Mouse (Mus musculus) retina, adult 2 months (tissue): ENCODE measurements around the gene Ptprk.

ENCODE experiments used
- DNase-seq: peaks from one replicate; pipeline ENCODE4 v3.0.0-alpha.2; 2012; ENCODE audit warnings: low read depth, low spot score

Gene Ptprk

GRCm38 (mm10) chr10:28408980-28409379, 334.4 kb downstream of the Ptprk start:
- DNase-seq: no peak

GRCm38 (mm10) chr10:28414823-28415222, 340.2 kb downstream of the Ptprk start:
- DNase-seq: no peak

GRCm38 (mm10) chr10:28422622-28423021, 348.0 kb downstream of the Ptprk start:
- DNase-seq: no peak

GRCm38 (mm10) chr10:28425371-28425770, 350.8 kb downstream of the Ptprk start:
- no peak for DNase-seq

- no peak for DNase-seq
These were observed 361.5 kb downstream of the Ptprk start for GRCm38 (mm10) chr10:28436084-28436483.

GRCm38 (mm10) chr10:28449853-28450252, 375.2 kb downstream of the Ptprk start:
- DNase-seq: no peak

- DNase-seq: no peak
These were observed 376.0 kb downstream of the Ptprk start for GRCm38 (mm10) chr10:28450642-28451041.

- DNase-seq: no peak
These were observed 383.4 kb downstream of the Ptprk start for GRCm38 (mm10) chr10:28458027-28458426.

- DNase-seq: no peak
These were observed 385.3 kb downstream of the Ptprk start for GRCm38 (mm10) chr10:28459963-28460362.

- DNase-seq: no peak
These were observed 389.1 kb downstream of the Ptprk start for GRCm38 (mm10) chr10:28463706-28464105.

GRCm38 (mm10) chr10:28464766-28465548, 390.3 kb downstream of the Ptprk start:
- no peak for DNase-seq

- no peak for DNase-seq
These were observed 411.0 kb downstream of the Ptprk start for GRCm38 (mm10) chr10:28485574-28485973.

GRCm38 (mm10) chr10:28491006-28491405, 416.4 kb downstream of the Ptprk start:
- no peak for DNase-seq

- DNase-seq: no peak
These were observed 417.6 kb downstream of the Ptprk start for GRCm38 (mm10) chr10:28492206-28492605.

- no peak for DNase-seq
These were observed 418.2 kb downstream of the Ptprk start for GRCm38 (mm10) chr10:28492870-28493269.

- no peak for DNase-seq
These were observed 418.7 kb downstream of the Ptprk start for GRCm38 (mm10) chr10:28493271-28493861.

GRCm38 (mm10) chr10:28497791-28498190, 423.2 kb downstream of the Ptprk start:
- no peak for DNase-seq

GRCm38 (mm10) chr10:28498504-28498903, 423.9 kb downstream of the Ptprk start:
- no peak for DNase-seq

GRCm38 (mm10) chr10:28513601-28514000, 439.0 kb downstream of the Ptprk start:
- DNase-seq: no peak

GRCm38 (mm10) chr10:28516147-28516546, 441.5 kb downstream of the Ptprk start:
- DNase-seq: no peak

- no peak for DNase-seq
These were observed 443.7 kb downstream of the Ptprk start for GRCm38 (mm10) chr10:28518297-28518696.

GRCm38 (mm10) chr10:28519861-28520260, 445.2 kb downstream of the Ptprk start:
- no peak for DNase-seq
